In genomic region chr8:107118803-107119233, GRCm38 (mm10) we compare ENCODE assay signal across 9 mouse cellular contexts. TPM values are rescaled to one million over a fixed set of nuclear protein-coding genes. Genes with fewer than 3 reads are reported as not detected.
DNase-seq lines count a peak whose midpoint lies in the region; ATAC-seq and TF ChIP-seq lines count a peak whose summit lies in the region.
"Had no signal": no experiment of that assay in that cellular context is flagged by ENCODE, and none has a peak within 500 bp of the region (broad histone marks: within the 10 kb centered on the region; RNA-seq: fewer than 3 reads in every experiment).

No protein-coding gene starts in this region.

- peaks cover 4% of the 10 kb centered on the region; the same call in 1 of the 2 replicates for H3K9me3 ChIP-seq in heart, embryonic 12.5 days (replicated peaks)

- H3K4me1 ChIP-seq in heart, embryonic 12.5 days (replicated peaks) = peaks cover 30% of the 10 kb centered on the region
- H3K4me1 ChIP-seq in thymus, adult 2 months (replicated peaks; ENCODE audit: control insufficient read depth, insufficient read depth, low read length) = peaks cover 24% of the 10 kb centered on the region

- DNase-seq in gastrocnemius, postnatal 25 days = peak; percentile 27
- DNase-seq in gastrocnemius, postnatal 10 days = no peak
- DNase-seq in kidney, postnatal 10 days = peak; percentile 71
- DNase-seq in thymus, adult 2 months = peak; percentile 49
- DNase-seq in frontal cortex, adult 2 months (ENCODE audit: extremely low spot score in 1 of 2, low spot score in 1 of 2) = no peak
- no peak for DNase-seq in right cerebral cortex, postnatal 4 days

- H3K4me3 ChIP-seq in heart, embryonic 12.5 days = no peak overlapping the region
- H3K4me3 ChIP-seq in thymus, adult 2 months (ENCODE audit: control insufficient read depth, insufficient read depth, low read length) = no peak overlapping the region

- ATAC-seq in heart, embryonic 12.5 days (ENCODE audit: insufficient number of reproducible peaks, low FRiP score) = no peak
- ATAC-seq in erythroid progenitor cell, adult 5-6 weeks (replicated peaks; ENCODE audit: low FRiP score, poor library complexity, severe bottlenecking) = no peak

- H3K9ac ChIP-seq in heart, embryonic 12.5 days = no peak overlapping the region

- no peak overlapping the region for H3K4me2 ChIP-seq in heart, embryonic 12.5 days

- H3K36me3 ChIP-seq in heart, embryonic 12.5 days = no peaks in the 10 kb centered on the region
- H3K36me3 ChIP-seq in thymus, adult 2 months (ENCODE audit: control insufficient read depth, insufficient read depth, low read length) = no peaks in the 10 kb centered on the region

- no peaks in the 10 kb centered on the region for H3K27me3 ChIP-seq in heart, embryonic 12.5 days (replicated peaks)
- H3K27me3 ChIP-seq in thymus, adult 2 months (ENCODE audit: control insufficient read depth, insufficient read depth, low read length) = no peaks in the 10 kb centered on the region

- TF ChIP-seq POLR2A in thymus, adult 2 months (IDR thresholded peaks at IDR 0.05; ENCODE audit: control insufficient read depth, extremely low read depth, insufficient read depth, low read length, poor library complexity) = no peak

- TF ChIP-seq CTCF in thymus, adult 2 months (IDR thresholded peaks at IDR 0.05; ENCODE audit: borderline replicate concordance, control insufficient read depth, extremely low read depth, insufficient read depth, low read length, poor library complexity) = no peak

- WGBS in heart, embryonic 12.5 days = 46% methylated on average over 7 of the region's 7 CpGs
- 39% methylated on average over 7 of the region's 7 CpGs for WGBS in thymus, adult 2 months

- H3K27ac ChIP-seq in heart, embryonic 12.5 days (ENCODE audit: poor library complexity, severe bottlenecking) = peak overlapping the region; percentile 32; the same call in 1 of the 2 replicates
- peak overlapping the region; percentile 85 for H3K27ac ChIP-seq in thymus, adult 2 months (ENCODE audit: control insufficient read depth, insufficient read depth, low read length)

RNA-seq across cellular contexts. Expression of gene Terf2, which starts 22.5 kb away (rescaled TPM):
- total RNA-seq in gastrocnemius, postnatal 25 days (2021) = 10 to 100 TPM; 10.2 to 10.9 TPM
- total RNA-seq in gastrocnemius, postnatal 10 days (2021) = 10 to 100 TPM; 15.0 to 22.1 TPM
- polyA plus RNA-seq in heart, embryonic 12.5 days (2016; fragmentation: Nextera tagmentation; extraction: Ambion mirVana) = 12.0 and 12.7 TPM in 2 replicates
- 30.9 and 31.5 TPM in 2 replicates for polyA plus RNA-seq in thymus, adult 2 months (2012; rRNA removed)
- 28.1 and 33.5 TPM in 2 replicates for total RNA-seq in erythroid progenitor cell, adult 5-6 weeks (2015; ENCODE audit: low replicate concordance)
- 22.2 and 30.9 TPM in 2 replicates for total RNA-seq in erythroid progenitor cell, adult 5-6 weeks (2017; ENCODE audit: low replicate concordance)
- 33.2 and 34.8 TPM in 2 replicates for polyA plus RNA-seq in frontal cortex, adult 2 months (2012; rRNA removed)

RNA-seq across cellular contexts. Expression of gene Cyb5b, which starts 31.6 kb away (rescaled TPM):
- total RNA-seq in gastrocnemius, postnatal 25 days (2021) = 10 to 100 TPM; 26.7 to 29.0 TPM
- total RNA-seq in gastrocnemius, postnatal 10 days (2021) = 10 to 100 TPM; 29.4 to 32.5 TPM
- 88.1 and 90.2 TPM in 2 replicates for polyA plus RNA-seq in heart, embryonic 12.5 days (2016; fragmentation: Nextera tagmentation; extraction: Ambion mirVana)
- polyA plus RNA-seq in thymus, adult 2 months (2012; rRNA removed) = 62.1 and 65.6 TPM in 2 replicates
- 16.8 and 19.5 TPM in 2 replicates for total RNA-seq in erythroid progenitor cell, adult 5-6 weeks (2015; ENCODE audit: low replicate concordance)
- 6.8 and 7.4 TPM in 2 replicates for total RNA-seq in erythroid progenitor cell, adult 5-6 weeks (2017; ENCODE audit: low replicate concordance)
- polyA plus RNA-seq in frontal cortex, adult 2 months (2012; rRNA removed) = 108 TPM in 2 replicates

RNA-seq across cellular contexts. Expression of gene Tmed6, which starts 53.4 kb away (rescaled TPM):
- total RNA-seq in gastrocnemius, postnatal 25 days (2021) = not detected
- total RNA-seq in gastrocnemius, postnatal 10 days (2021) = not detected
- polyA plus RNA-seq in heart, embryonic 12.5 days (2016; fragmentation: Nextera tagmentation; extraction: Ambion mirVana) = not detected in 2 replicates
- 0.20 TPM in 2 replicates for polyA plus RNA-seq in thymus, adult 2 months (2012; rRNA removed)
- total RNA-seq in erythroid progenitor cell, adult 5-6 weeks (2015; ENCODE audit: low replicate concordance) = not detected in 2 replicates
- total RNA-seq in erythroid progenitor cell, adult 5-6 weeks (2017; ENCODE audit: low replicate concordance) = not detected in 2 replicates
- polyA plus RNA-seq in frontal cortex, adult 2 months (2012; rRNA removed) = not detected in 2 replicates
- total RNA-seq: monocyte, adult 5-6 weeks had no signal

Comparison
In these comparisons a context has a peak if more than half of its experiments do, and no peak if none do; other contexts are left out.
1. DNase-seq: peak in gastrocnemius, postnatal 25 days (single experiment), kidney, postnatal 10 days (single experiment) and thymus, adult 2 months (single experiment); none in gastrocnemius, postnatal 10 days (single experiment), frontal cortex, adult 2 months (0 of 2) and right cerebral cortex, postnatal 4 days (single experiment).